ENCODE assay signal across 23 mouse cellular contexts in genomic region chr5:102576750-102577149, GRCm38 (mm10).
DNase-seq lines count a peak whose midpoint lies in the region; ATAC-seq and TF ChIP-seq lines count a peak whose summit lies in the region.
"Had no signal": no experiment of that assay in that cellular context is flagged by ENCODE, and none has a peak within 500 bp of the region (broad histone marks: within the 10 kb centered on the region; RNA-seq: fewer than 3 reads in every experiment).

No protein-coding gene starts in this region.

- H3K9me3 ChIP-seq in heart, embryonic 12.5 days (replicated peaks) = no peaks in the 10 kb centered on the region; the same call in 1 of the 2 replicates
- H3K9me3 ChIP-seq in stomach, postnatal 0 days (ENCODE audit: control insufficient read depth, low read length) = no peaks in the 10 kb centered on the region
- H3K9me3 ChIP-seq in intestine, embryonic 16.5 days (ENCODE audit: control insufficient read depth, low read length) = no peaks in the 10 kb centered on the region
- no peaks in the 10 kb centered on the region for H3K9me3 ChIP-seq in limb, embryonic 10.5 days (replicated peaks)
- H3K9me3 ChIP-seq: intestine, embryonic 15.5 days; liver, embryonic 12.5 days; midbrain, embryonic 10.5 days; neural tube, embryonic 12.5 days had no signal

- no peak for ATAC-seq in heart, embryonic 12.5 days (ENCODE audit: insufficient number of reproducible peaks, low FRiP score)
- ATAC-seq in stomach, postnatal 0 days (ENCODE audit: low FRiP score, low TSS enrichment) = peak; percentile 87
- no peak for ATAC-seq in intestine, embryonic 16.5 days
- ATAC-seq: intestine, embryonic 15.5 days; liver, embryonic 12.5 days had no signal

- TF ChIP-seq CTCF in testis, adult 2 months (IDR thresholded peaks at IDR 0.05; ENCODE audit: control insufficient read depth, insufficient read depth, insufficient replicate concordance, low read depth, low read length) = no peak
- no peak for TF ChIP-seq CTCF in embryonic fibroblast, embryonic 13.5 days (IDR thresholded peaks at IDR 0.05; ENCODE audit: borderline replicate concordance, insufficient read depth, low read length)
- no peak for TF ChIP-seq CTCF in stomach, postnatal 0 days (IDR thresholded peaks at IDR 0.05; ENCODE audit: low read depth)

- no peaks in the 10 kb centered on the region for H3K36me3 ChIP-seq in heart, embryonic 12.5 days
- H3K36me3 ChIP-seq in testis, adult 2 months (ENCODE audit: control insufficient read depth, insufficient read depth, low read length) = no peaks in the 10 kb centered on the region
- H3K36me3 ChIP-seq in stomach, postnatal 0 days (ENCODE audit: control insufficient read depth, insufficient read depth, low read length) = no peaks in the 10 kb centered on the region
- no peaks in the 10 kb centered on the region for H3K36me3 ChIP-seq in intestine, embryonic 16.5 days (ENCODE audit: control insufficient read depth, insufficient read depth, low read length)
- H3K36me3 ChIP-seq in limb, embryonic 10.5 days = no peaks in the 10 kb centered on the region
- H3K36me3 ChIP-seq: forebrain, embryonic 10.5 days; hindbrain, embryonic 15.5 days; intestine, embryonic 15.5 days; limb, embryonic 12.5 days; liver, embryonic 12.5 days; midbrain, embryonic 10.5 days; neural tube, embryonic 12.5 days had no signal

- H3K27me3 ChIP-seq in heart, embryonic 12.5 days (replicated peaks) = no peaks in the 10 kb centered on the region
- H3K27me3 ChIP-seq in testis, adult 2 months (ENCODE audit: control insufficient read depth, insufficient read depth, low read length) = no peaks in the 10 kb centered on the region
- H3K27me3 ChIP-seq in stomach, postnatal 0 days (ENCODE audit: control insufficient read depth, insufficient read depth, low read length) = no peaks in the 10 kb centered on the region
- no peaks in the 10 kb centered on the region for H3K27me3 ChIP-seq in intestine, embryonic 16.5 days (replicated peaks; ENCODE audit: control insufficient read depth, insufficient read depth, low read length)
- no peaks in the 10 kb centered on the region for H3K27me3 ChIP-seq in limb, embryonic 10.5 days (ENCODE audit: low read depth, poor library complexity, severe bottlenecking)
- H3K27me3 ChIP-seq: hindbrain, embryonic 15.5 days; intestine, embryonic 15.5 days; limb, embryonic 12.5 days; liver, embryonic 12.5 days; neural tube, embryonic 12.5 days had no signal

- H3K4me1 ChIP-seq in heart, embryonic 12.5 days (replicated peaks) = no peaks in the 10 kb centered on the region
- no peaks in the 10 kb centered on the region; the same call in 1 of the 2 replicates for H3K4me1 ChIP-seq in testis, adult 2 months (ENCODE audit: control insufficient read depth, insufficient read depth, low read length)
- H3K4me1 ChIP-seq in embryonic fibroblast, embryonic 13.5 days (ENCODE audit: control insufficient read depth, insufficient read depth, low read length) = peaks cover 11% of the 10 kb centered on the region
- H3K4me1 ChIP-seq in stomach, postnatal 0 days (replicated peaks; ENCODE audit: control insufficient read depth, insufficient read depth) = 0 out of 2 replicates have a peak, but pooled peaks cover 2% of the 10 kb centered on the region
- peaks cover 6% of the 10 kb centered on the region; the same call in 1 of the 2 replicates for H3K4me1 ChIP-seq in intestine, embryonic 16.5 days (ENCODE audit: control insufficient read depth, insufficient read depth, low read length)
- 0 out of 2 replicates have a peak, but pooled peaks cover 4% of the 10 kb centered on the region for H3K4me1 ChIP-seq in limb, embryonic 10.5 days
- H3K4me1 ChIP-seq: forebrain, embryonic 10.5 days; hindbrain, embryonic 15.5 days; liver, embryonic 12.5 days; midbrain, embryonic 10.5 days; neural tube, embryonic 12.5 days had no signal

- WGBS in heart, embryonic 12.5 days = 92% methylated on average over 3 of the region's 3 CpGs
- whole genome bisulfite sequencing in stomach, postnatal 0 days = 59% methylated on average over 3 of the region's 3 CpGs
- WGBS in intestine, embryonic 16.5 days = 87% methylated on average over 3 of the region's 3 CpGs
- 99% methylated on average over 3 of the region's 3 CpGs for WGBS in limb, embryonic 10.5 days

- no peak overlapping the region for H3K4me2 ChIP-seq in heart, embryonic 12.5 days
- H3K4me2 ChIP-seq in stomach, postnatal 0 days (replicated peaks; ENCODE audit: low read depth) = no peak overlapping the region
- H3K4me2 ChIP-seq in intestine, embryonic 16.5 days (ENCODE audit: low read depth, low read length) = no peak overlapping the region
- H3K4me2 ChIP-seq: heart, embryonic 11.5 days; hindbrain, embryonic 15.5 days; intestine, embryonic 15.5 days; limb, embryonic 12.5 days; liver, embryonic 12.5 days; neural tube, embryonic 12.5 days had no signal

- TF ChIP-seq POLR2A in testis, adult 2 months (IDR thresholded peaks at IDR 0.05; ENCODE audit: control insufficient read depth, low read depth, low read length) = peak; percentile 50; the same call in 1 of the 2 replicates
- TF ChIP-seq POLR2A in embryonic fibroblast, embryonic 13.5 days (IDR thresholded peaks at IDR 0.05; ENCODE audit: low read depth, low read length) = no peak

- H3K4me3 ChIP-seq in heart, embryonic 12.5 days = no peak overlapping the region
- peak overlapping the region; percentile 65; the same call in 1 of the 2 replicates for H3K4me3 ChIP-seq in testis, adult 2 months (ENCODE audit: control insufficient read depth, low read depth, low read length)
- no peak overlapping the region for H3K4me3 ChIP-seq in embryonic fibroblast, embryonic 13.5 days (ENCODE audit: insufficient read depth, low read length)
- H3K4me3 ChIP-seq in stomach, postnatal 0 days (ENCODE audit: low read depth, low read length) = no peak overlapping the region
- no peak overlapping the region for H3K4me3 ChIP-seq in intestine, embryonic 16.5 days (ENCODE audit: low read length)
- H3K4me3 ChIP-seq in limb, embryonic 10.5 days = no peak overlapping the region
- H3K4me3 ChIP-seq: forebrain, embryonic 10.5 days; hindbrain, embryonic 15.5 days; intestine, embryonic 15.5 days; limb, embryonic 12.5 days; liver, embryonic 12.5 days; midbrain, embryonic 10.5 days; neural tube, embryonic 12.5 days had no signal

- DNase-seq in heart, adult 8-10 months (ENCODE audit: low spot score) = peak; percentile 65
- no peak for DNase-seq in testis, postnatal 14 days (ENCODE audit: low spot score)
- DNase-seq in stomach, postnatal 0 days (ENCODE audit: low spot score) = no peak
- DNase-seq in limb, embryonic 10.5 days (ENCODE audit: low spot score) = no peak
- DNase-seq: adrenal gland, postnatal 14 days; cerebellum, adult 11-12 months; cerebellum, postnatal 14 days; embryo, embryonic 11 days; gastrocnemius, postnatal 14 days; heart, postnatal 14 days; thymus, postnatal 14 days had no signal

- H3K9ac ChIP-seq in heart, embryonic 12.5 days = no peak overlapping the region
- H3K9ac ChIP-seq in stomach, postnatal 0 days (ENCODE audit: low read length) = no peak overlapping the region
- H3K9ac ChIP-seq in intestine, embryonic 16.5 days (ENCODE audit: low read depth, low read length) = no peak overlapping the region
- H3K9ac ChIP-seq: hindbrain, embryonic 15.5 days; intestine, embryonic 15.5 days; limb, embryonic 12.5 days; liver, embryonic 12.5 days; neural tube, embryonic 12.5 days had no signal

- no peak overlapping the region for H3K27ac ChIP-seq in heart, embryonic 12.5 days (ENCODE audit: poor library complexity, severe bottlenecking)
- no peak overlapping the region for H3K27ac ChIP-seq in testis, adult 2 months (ENCODE audit: control insufficient read depth, insufficient read depth, low read depth, low read length)
- H3K27ac ChIP-seq in embryonic fibroblast, embryonic 13.5 days (ENCODE audit: insufficient read depth, low read length) = peak overlapping the region; percentile 54
- peak overlapping the region; percentile 56 for H3K27ac ChIP-seq in stomach, postnatal 0 days (replicated peaks)
- H3K27ac ChIP-seq in intestine, embryonic 16.5 days (ENCODE audit: low read length) = no peak overlapping the region
- H3K27ac ChIP-seq in limb, embryonic 10.5 days = no peak overlapping the region
- H3K27ac ChIP-seq: forebrain, embryonic 10.5 days; hindbrain, embryonic 15.5 days; intestine, embryonic 15.5 days; limb, embryonic 12.5 days; liver, embryonic 12.5 days; midbrain, embryonic 10.5 days; neural tube, embryonic 12.5 days had no signal

- TF ChIP-seq EP300 in stomach, postnatal 0 days (optimal IDR thresholded peaks at IDR 0.05) = no peak

Comparison
In these comparisons a context has a peak if more than half of its experiments do, and no peak if none do; other contexts are left out.
1. H3K27ac ChIP-seq: peak in embryonic fibroblast, embryonic 13.5 days (single experiment) and stomach, postnatal 0 days (single experiment); none in heart, embryonic 12.5 days (single experiment), testis, adult 2 months (single experiment), intestine, embryonic 16.5 days (single experiment) and limb, embryonic 10.5 days (single experiment).